Mouse (Mus musculus) MEL (cell line): ENCODE measurements at regions not wholly inside any gene's neighbourhood (a gene's known extent, or its start where the extent isn't known, plus 50 kb on each side); places are given as distances from the start of the nearest gene placed in this dataset.

ENCODE experiments used
- CTCF ChIP-seq, 3 experiments: IDR thresholded peaks in 2 of 3; conservative IDR thresholded peaks in 1 of 3; 2 replicates each; pipeline ENCODE4 v1.5.1; 2011 to 2012; ENCODE audit warnings: low read length in 3 of 3, low read depth in 2 of 3, mild to moderate bottlenecking in 2 of 3, improper control_type of control experiment in 1 of 3, inconsistent platforms in 1 of 3, mixed read lengths in 1 of 3, moderate library complexity in 1 of 3; ENCODE audit not compliant: control insufficient read depth in 1 of 3, insufficient read depth in 1 of 3, poor library complexity in 1 of 3, severe bottlenecking in 1 of 3
- EP300 ChIP-seq, 2 experiments: IDR thresholded peaks; 2 replicates each; pipeline ENCODE4 v1.6.1; 2011; ENCODE audit warnings: improper control_type of control experiment in 2 of 2, low read length in 2 of 2, low read depth in 1 of 2, mild to moderate bottlenecking in 1 of 2
- ETS1 ChIP-seq: IDR thresholded peaks from 2 replicates; pipeline ENCODE4 v1.6.1; 2012; ENCODE audit warnings: low read depth, mild to moderate bottlenecking, inconsistent platforms, low read length, improper control_type of control experiment, moderate library complexity
- GATA1 ChIP-seq: IDR thresholded peaks from 2 replicates; pipeline ENCODE4 v1.6.1; 2011; ENCODE audit warnings: low read depth, low read length, improper control_type of control experiment
- HCFC1 ChIP-seq: IDR thresholded peaks from 2 replicates; pipeline ENCODE4 v1.6.1; 2012; ENCODE audit warnings: low read depth, mild to moderate bottlenecking, inconsistent platforms, low read length, improper control_type of control experiment, moderate library complexity
- MEF2A ChIP-seq: IDR thresholded peaks from 2 replicates; pipeline ENCODE4 v1.6.1; 2014; ENCODE audit warnings: low read depth, mild to moderate bottlenecking, inconsistent platforms, low read length, improper control_type of control experiment; ENCODE audit not compliant: poor library complexity, insufficient replicate concordance, severe bottlenecking; ENCODE audit errors: extremely low read depth
- NELFE ChIP-seq: IDR thresholded peaks from 2 replicates; pipeline ENCODE4 v1.6.1; 2011; ENCODE audit warnings: low read depth, low read length, improper control_type of control experiment
- POLR2A ChIP-seq, 2 experiments: IDR thresholded peaks; 2 replicates each; pipeline ENCODE4 v1.6.1; 2011 to 2012; ENCODE audit warnings: low read length in 2 of 2, mild to moderate bottlenecking in 2 of 2, control low read depth in 1 of 2, improper control_type of control experiment in 1 of 2, low read depth in 1 of 2, moderate library complexity in 1 of 2; ENCODE audit not compliant: control insufficient read depth in 1 of 2, insufficient read depth in 1 of 2, poor library complexity in 1 of 2
- UBTF ChIP-seq: IDR thresholded peaks from 2 replicates; pipeline ENCODE4 v1.6.1; 2012; ENCODE audit warnings: low read depth, mild to moderate bottlenecking, inconsistent platforms, low read length, improper control_type of control experiment, moderate library complexity, borderline replicate concordance; ENCODE audit not compliant: insufficient read depth

GRCm38 (mm10) chr11:38117741-38118140 is 882.0 kb upstream of the Tenm2 start:
- peak; percentile 54 for TF ChIP-seq GATA1
- TF ChIP-seq UBTF, result no peak
- no peak for TF ChIP-seq HCFC1
- TF ChIP-seq CTCF (IDR thresholded peaks at IDR 0.05 in 2 of 3, conservative IDR thresholded peaks at IDR 0.05 in 1 of 3; ENCODE audit: control insufficient read depth in 1 of 3, insufficient read depth in 1 of 3, low read depth in 2 of 3, low read length in 3 of 3, poor library complexity in 1 of 3, severe bottlenecking in 1 of 3), result no peak
- no peak for TF ChIP-seq MEF2A
- no peak for TF ChIP-seq NELFE
- TF ChIP-seq ETS1, result 0 out of 2 replicates have a peak, but pooled peaks have one; percentile 40
- TF ChIP-seq EP300 (IDR thresholded peaks at IDR 0.05; ENCODE audit: low read depth in 1 of 2, low read length in 2 of 2), result peak; percentile 78 to 79
- no peak for TF ChIP-seq POLR2A (IDR thresholded peaks at IDR 0.05; ENCODE audit: control insufficient read depth in 1 of 2, insufficient read depth in 1 of 2, low read depth in 1 of 2, low read length in 2 of 2, poor library complexity in 1 of 2)
